Mouse (Mus musculus) testis, adult 2 months (tissue): ENCODE measurements around the gene Slc22a13.

Experiments
- CTCF ChIP-seq: fragments of 200-500 bp; IDR thresholded peaks from 2 replicates; pipeline ENCODE4 v1.5.1; 2012; ENCODE audit warnings: low read depth, mild to moderate bottlenecking, inconsistent platforms, low read length, moderate library complexity; ENCODE audit not compliant: control insufficient read depth, insufficient read depth, insufficient replicate concordance
- POLR2A ChIP-seq: fragments of 200-500 bp; IDR thresholded peaks from 2 replicates; pipeline ENCODE4 v1.6.1; 2012; ENCODE audit warnings: low read depth, mild to moderate bottlenecking, inconsistent platforms, low read length, moderate library complexity; ENCODE audit not compliant: control insufficient read depth

DNA sequence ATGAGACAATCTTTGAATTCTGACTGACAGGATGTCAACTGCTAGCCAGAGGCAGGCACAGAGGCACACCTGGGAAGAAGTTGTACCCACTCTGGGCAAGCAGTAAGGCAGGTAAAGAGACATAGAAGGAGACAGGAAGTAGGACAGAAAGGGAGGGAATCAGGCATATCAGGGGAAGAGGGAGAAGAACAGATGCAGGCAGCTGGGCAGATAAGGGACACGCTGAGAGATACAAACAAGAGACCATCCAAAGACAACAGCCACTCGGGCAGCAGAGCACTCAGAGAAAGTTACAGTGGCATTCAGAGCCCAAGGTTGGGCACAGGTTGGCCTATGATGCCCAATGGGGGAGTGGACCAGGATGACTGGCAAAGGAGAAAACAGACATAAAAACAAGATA is 21.9 kb upstream of the Slc22a13 start:
- no peak for TF ChIP-seq CTCF
- no peak for TF ChIP-seq POLR2A
